Mouse (Mus musculus): ENCODE results near the gene Mcidas. TPM values are rescaled to one million over a fixed set of nuclear protein-coding genes. Genes with fewer than 3 reads are reported as not detected.
"Not testable (repeated sequence)": the region's sequence is repeated elsewhere in the genome, so short reads cannot be mapped to it uniquely, and the experiment has no call there.

The Mcidas gene
- polyA plus RNA-seq, 1 experiment = not detected

- no peaks in the 10 kb centered on the region for H3K4me1 ChIP-seq (ENCODE audit: control insufficient read depth, insufficient read depth, low read length)
- TF ChIP-seq CTCF (IDR thresholded peaks at IDR 0.05; ENCODE audit: low read depth, low read length) (no peak), POLR2A (IDR thresholded peaks at IDR 0.05; ENCODE audit: insufficient read depth, low read length) (no peak), EP300 (IDR thresholded peaks at IDR 0.05; ENCODE audit: insufficient read depth, low read depth, low read length) (0 out of 2 replicates have a peak, but pooled peaks have one; percentile 12)
- peaks cover 11% of the 10 kb centered on the region for H3K27me3 ChIP-seq (ENCODE audit: control insufficient read depth, insufficient read depth, low read length, poor library complexity, severe bottlenecking)
- H3K9ac ChIP-seq (ENCODE audit: low read depth, poor library complexity, severe bottlenecking) = 0 out of 2 replicates have a peak overlapping the region, but pooled peaks have one; percentile 10
- H3K27ac ChIP-seq (ENCODE audit: insufficient read depth, low read length) = no peak overlapping the region
- H3K4me3 ChIP-seq (ENCODE audit: low read depth, low read length) = peak overlapping the region; percentile 29
- H3K36me3 ChIP-seq (ENCODE audit: control insufficient read depth, insufficient read depth, low read length, poor library complexity, severe bottlenecking) = no peaks in the 10 kb centered on the region
- no peaks in the 10 kb centered on the region for H3K9me3 ChIP-seq (replicated peaks; ENCODE audit: control insufficient read depth, insufficient read depth, low read length, poor library complexity, severe bottlenecking)
Observed at GRCm38 (mm10) chr13:112998427-112999201, 5.0 kb downstream of the Mcidas start.

GRCm38 (mm10) chr13:113000090-113000489, 6.4 kb downstream of the Mcidas start:
- TF ChIP-seq EP300 (IDR thresholded peaks at IDR 0.05; ENCODE audit: insufficient read depth, low read depth, low read length) (no peak), POLR2A (IDR thresholded peaks at IDR 0.05; ENCODE audit: insufficient read depth, low read length) (no peak), CTCF (IDR thresholded peaks at IDR 0.05; ENCODE audit: low read depth, low read length) (no peak)
- Histone ChIP-seq H3K27me3 (ENCODE audit: control insufficient read depth, insufficient read depth, low read length, poor library complexity, severe bottlenecking) (peaks cover 8% of the 10 kb centered on the region; the same call in 1 of the 2 replicates), H3K9me3 (replicated peaks; ENCODE audit: control insufficient read depth, insufficient read depth, low read length, poor library complexity, severe bottlenecking) (no peaks in the 10 kb centered on the region), H3K36me3 (ENCODE audit: control insufficient read depth, insufficient read depth, low read length, poor library complexity, severe bottlenecking) (no peaks in the 10 kb centered on the region), H3K4me3 (ENCODE audit: low read depth, low read length) (no peak overlapping the region), H3K4me1 (ENCODE audit: control insufficient read depth, insufficient read depth, low read length) (no peaks in the 10 kb centered on the region), H3K9ac (ENCODE audit: low read depth, poor library complexity, severe bottlenecking) (no peak overlapping the region), H3K27ac (ENCODE audit: insufficient read depth, low read length) (no peak overlapping the region)

GRCm38 (mm10) chr13:113000576-113001318, 7.1 kb downstream of the Mcidas start:
- Histone ChIP-seq H3K9ac (ENCODE audit: low read depth, poor library complexity, severe bottlenecking) (no peak overlapping the region), H3K4me1 (ENCODE audit: control insufficient read depth, insufficient read depth, low read length) (no peaks in the 10 kb centered on the region), H3K36me3 (ENCODE audit: control insufficient read depth, insufficient read depth, low read length, poor library complexity, severe bottlenecking) (no peaks in the 10 kb centered on the region), H3K4me3 (ENCODE audit: low read depth, low read length) (no peak overlapping the region), H3K27ac (ENCODE audit: insufficient read depth, low read length) (no peak overlapping the region), H3K9me3 (replicated peaks; ENCODE audit: control insufficient read depth, insufficient read depth, low read length, poor library complexity, severe bottlenecking) (no peaks in the 10 kb centered on the region), H3K27me3 (ENCODE audit: control insufficient read depth, insufficient read depth, low read length, poor library complexity, severe bottlenecking) (peaks cover 8% of the 10 kb centered on the region; the same call in 1 of the 2 replicates)
- TF ChIP-seq POLR2A (IDR thresholded peaks at IDR 0.05; ENCODE audit: insufficient read depth, low read length) (no peak), EP300 (IDR thresholded peaks at IDR 0.05; ENCODE audit: insufficient read depth, low read depth, low read length) (no peak), CTCF (IDR thresholded peaks at IDR 0.05; ENCODE audit: low read depth, low read length) (no peak)

- H3K36me3 ChIP-seq (ENCODE audit: control insufficient read depth, insufficient read depth, low read length, poor library complexity, severe bottlenecking) = no peaks in the 10 kb centered on the region
- no peak for TF ChIP-seq EP300 (IDR thresholded peaks at IDR 0.05; ENCODE audit: insufficient read depth, low read depth, low read length)
- no peak for TF ChIP-seq POLR2A (IDR thresholded peaks at IDR 0.05; ENCODE audit: insufficient read depth, low read length)
- no peak overlapping the region for H3K9ac ChIP-seq (ENCODE audit: low read depth, poor library complexity, severe bottlenecking)
- H3K27ac ChIP-seq (ENCODE audit: insufficient read depth, low read length) = no peak overlapping the region
- H3K27me3 ChIP-seq (ENCODE audit: control insufficient read depth, insufficient read depth, low read length, poor library complexity, severe bottlenecking) = no peaks in the 10 kb centered on the region
- no peaks in the 10 kb centered on the region for H3K9me3 ChIP-seq (replicated peaks; ENCODE audit: control insufficient read depth, insufficient read depth, low read length, poor library complexity, severe bottlenecking)
- H3K4me1 ChIP-seq (ENCODE audit: control insufficient read depth, insufficient read depth, low read length) = no peaks in the 10 kb centered on the region
- no peak overlapping the region for H3K4me3 ChIP-seq (ENCODE audit: low read depth, low read length)
Observed at GRCm38 (mm10) chr13:113012683-113013082, 19.0 kb downstream of the Mcidas start.

- H3K4me3 ChIP-seq (ENCODE audit: low read depth, low read length); H3K27me3 ChIP-seq (ENCODE audit: control insufficient read depth, insufficient read depth, low read length, poor library complexity, severe bottlenecking); H3K4me1 ChIP-seq (ENCODE audit: control insufficient read depth, insufficient read depth, low read length); H3K9ac ChIP-seq (ENCODE audit: low read depth, poor library complexity, severe bottlenecking); H3K9me3 ChIP-seq (replicated peaks; ENCODE audit: control insufficient read depth, insufficient read depth, low read length, poor library complexity, severe bottlenecking); H3K27ac ChIP-seq (ENCODE audit: insufficient read depth, low read length); H3K36me3 ChIP-seq (ENCODE audit: control insufficient read depth, insufficient read depth, low read length, poor library complexity, severe bottlenecking): not testable (repeated sequence)
Observed at GRCm38 (mm10) chr13:113013174-113013953, 19.7 kb downstream of the Mcidas start.
